Mouse (Mus musculus): ENCODE results near the gene Mxd1. TPM values are rescaled to one million over a fixed set of nuclear protein-coding genes. Genes with fewer than 3 reads are reported as not detected.

The Mxd1 gene
- polyA plus RNA-seq, 1 experiment from 2014 or later, result 30.4 TPM

DNA sequence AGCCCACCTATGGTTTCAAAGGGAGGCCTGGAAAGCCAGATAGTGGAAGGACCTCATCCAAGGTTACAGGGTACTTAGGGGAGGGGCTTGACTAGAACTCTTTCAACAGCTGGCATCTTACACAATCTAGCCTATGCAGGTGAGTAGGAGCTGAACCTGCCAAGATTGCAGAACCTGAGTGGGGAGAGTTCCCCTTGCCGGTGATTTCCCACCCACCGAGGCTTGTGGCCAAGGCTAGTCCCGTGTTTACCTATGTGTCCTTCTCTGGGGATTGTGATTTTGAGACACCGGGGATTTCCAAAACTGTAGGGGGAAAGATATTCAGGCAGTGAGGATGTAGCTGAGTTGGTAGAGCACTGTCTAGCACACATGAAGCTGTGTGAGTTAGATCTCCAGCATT lies 53.7 kb downstream of the Mxd1 start:
- Histone ChIP-seq H3K27ac (no peak overlapping the region), H3K4me3 (no peak overlapping the region), H3K9me3 (replicated peaks) (no peaks in the 10 kb centered on the region), H3K4me2 (replicated peaks) (no peak overlapping the region), H3K9ac (no peak overlapping the region), H3K36me3 (no peaks in the 10 kb centered on the region), H3K4me1 (no peaks in the 10 kb centered on the region), H3K27me3 (no peaks in the 10 kb centered on the region)
- 88% methylated on average over 4 of the region's 4 CpGs for WGBS
- no peak for ATAC-seq (ENCODE audit: low FRiP score)

DNA sequence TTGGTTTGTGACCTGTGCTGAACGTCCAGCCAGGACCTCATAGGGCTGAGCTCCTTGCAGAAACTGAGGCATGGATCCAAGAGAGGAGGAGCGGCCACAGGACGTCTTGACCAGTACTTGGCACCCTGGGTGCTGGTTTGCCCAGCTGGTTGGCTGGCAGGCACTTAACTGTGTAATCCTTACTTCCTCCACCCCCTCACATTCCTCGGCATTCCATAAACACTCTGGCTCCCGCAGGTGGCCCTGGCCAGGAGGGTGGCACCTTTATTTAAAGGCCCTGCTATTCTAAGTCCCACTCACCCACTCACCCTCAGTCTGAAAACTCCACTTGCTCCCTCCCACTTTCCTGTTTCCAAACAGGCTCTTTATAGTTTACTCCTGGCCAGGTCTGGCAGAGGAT lies 58.2 kb downstream of the Mxd1 start:
- Histone ChIP-seq H3K9me3 (replicated peaks) (no peaks in the 10 kb centered on the region), H3K4me1 (no peaks in the 10 kb centered on the region), H3K36me3 (no peaks in the 10 kb centered on the region), H3K9ac (no peak overlapping the region), H3K4me3 (no peak overlapping the region), H3K4me2 (replicated peaks) (no peak overlapping the region), H3K27me3 (no peaks in the 10 kb centered on the region), H3K27ac (no peak overlapping the region)
- ATAC-seq (ENCODE audit: low FRiP score), result no peak
- 52% methylated on average over 5 of the region's 5 CpGs for WGBS

DNA sequence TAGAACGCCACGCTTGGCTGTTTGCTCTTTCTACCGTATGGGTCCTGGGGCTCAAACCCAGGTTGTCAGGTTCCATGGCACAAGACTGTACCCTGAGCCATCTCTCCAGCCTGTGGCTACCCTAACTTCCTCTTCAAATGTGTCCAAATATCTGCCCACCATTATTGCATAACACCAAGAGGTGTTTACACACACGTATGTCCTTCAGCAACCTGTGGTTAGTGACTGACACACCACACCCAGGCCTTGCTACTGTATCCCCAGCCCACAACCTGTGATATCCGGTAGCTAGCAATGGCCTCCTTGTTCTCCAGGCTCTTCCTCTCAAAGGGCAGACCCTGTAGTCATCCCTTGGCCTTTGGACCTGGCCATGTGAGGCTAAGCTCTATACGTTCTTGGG lies 59.7 kb downstream of the Mxd1 start:
- H3K27me3 ChIP-seq, result no peaks in the 10 kb centered on the region

DNA sequence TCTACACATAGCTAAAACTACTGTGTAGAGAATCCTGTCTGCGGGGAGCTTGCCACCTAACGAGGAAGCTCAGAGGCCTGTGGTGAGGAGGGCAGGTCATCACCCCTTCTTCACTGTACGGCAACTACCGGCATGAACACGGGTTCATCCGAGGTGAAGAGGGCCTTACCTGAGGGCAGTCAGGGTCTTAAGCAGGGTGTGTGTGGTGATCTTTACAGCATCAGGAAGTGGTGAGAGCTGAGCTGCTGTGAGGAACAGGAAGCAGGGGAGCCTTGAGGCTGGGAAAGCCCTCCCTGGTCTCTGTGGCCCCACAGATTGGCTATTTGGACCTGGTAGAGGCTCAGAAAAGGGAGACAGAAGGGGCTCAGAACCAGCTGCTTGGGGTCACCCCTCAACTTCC lies 61.5 kb downstream of the Mxd1 start:
- no peak overlapping the region for H3K27ac ChIP-seq
- H3K4me1 ChIP-seq, result no peaks in the 10 kb centered on the region
- H3K4me3 ChIP-seq, result no peak overlapping the region
- WGBS, result 84% methylated on average over 6 of the region's 6 CpGs
- no peak for ATAC-seq (ENCODE audit: low FRiP score)
- no peak overlapping the region for H3K9ac ChIP-seq
- no peaks in the 10 kb centered on the region for H3K27me3 ChIP-seq
- H3K36me3 ChIP-seq, result no peaks in the 10 kb centered on the region
- H3K9me3 ChIP-seq (replicated peaks), result no peaks in the 10 kb centered on the region
- no peak overlapping the region for H3K4me2 ChIP-seq (replicated peaks)

More for the DNA sequence above, 59.7 kb downstream of the Mxd1 start:
- no peaks in the 10 kb centered on the region for H3K9me3 ChIP-seq (replicated peaks)
- no peak overlapping the region for H3K27ac ChIP-seq
- no peak overlapping the region for H3K4me3 ChIP-seq
- no peak overlapping the region for H3K4me2 ChIP-seq (replicated peaks)
- no peaks in the 10 kb centered on the region for H3K4me1 ChIP-seq
- H3K9ac ChIP-seq, result no peak overlapping the region
- 92% methylated on average over 6 of the region's 6 CpGs for WGBS
- no peak for ATAC-seq (ENCODE audit: low FRiP score)
- H3K36me3 ChIP-seq, result no peaks in the 10 kb centered on the region

DNA sequence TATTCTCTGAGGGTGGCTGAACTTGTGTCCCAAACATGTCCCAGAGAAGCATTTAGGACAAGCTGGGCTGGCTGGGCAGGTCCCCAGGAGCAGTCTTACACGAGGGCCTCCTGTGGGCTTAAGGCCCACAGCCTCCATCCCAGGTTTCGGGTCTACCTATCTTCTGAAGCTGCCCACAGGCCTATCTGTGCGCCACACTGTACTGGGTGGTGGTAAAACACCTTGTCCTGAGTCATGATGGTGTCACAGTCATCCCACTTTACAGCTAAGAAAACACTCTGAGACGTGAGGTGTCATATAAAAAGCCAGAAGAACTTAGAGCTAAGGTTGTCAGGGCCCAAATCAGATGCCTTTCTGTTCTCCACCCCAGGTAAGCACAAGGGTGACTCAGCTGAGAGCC lies 62.7 kb downstream of the Mxd1 start:
- H3K27me3 ChIP-seq, result no peaks in the 10 kb centered on the region
- no peak overlapping the region for H3K9ac ChIP-seq
- H3K36me3 ChIP-seq, result no peaks in the 10 kb centered on the region
- WGBS, result 82% methylated on average over 4 of the region's 4 CpGs
- H3K4me3 ChIP-seq, result no peak overlapping the region
- no peak overlapping the region for H3K27ac ChIP-seq
- H3K4me2 ChIP-seq (replicated peaks), result no peak overlapping the region
- no peak for ATAC-seq (ENCODE audit: low FRiP score)
- H3K9me3 ChIP-seq (replicated peaks), result no peaks in the 10 kb centered on the region
- H3K4me1 ChIP-seq, result no peaks in the 10 kb centered on the region

DNA sequence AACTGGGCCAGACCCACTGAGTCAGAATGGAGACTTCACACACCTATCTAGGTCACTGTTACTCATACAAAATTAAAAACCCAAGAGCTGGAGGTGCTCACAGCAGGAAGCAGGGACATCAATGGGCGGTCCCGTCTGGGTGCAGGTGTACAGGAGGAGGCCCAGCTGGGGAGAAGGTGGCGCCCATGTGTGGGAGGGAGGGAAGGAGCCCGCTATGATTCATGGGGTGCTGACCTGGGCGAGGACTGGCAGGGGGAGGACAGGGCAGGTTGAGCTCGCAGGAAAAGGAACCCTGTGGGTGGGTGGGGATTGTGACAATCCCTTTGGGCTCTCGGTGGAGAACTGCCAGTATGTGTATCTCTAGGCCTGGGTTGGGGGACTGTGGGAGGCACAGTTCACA lies 63.7 kb downstream of the Mxd1 start:
- no peaks in the 10 kb centered on the region for H3K27me3 ChIP-seq
- no peaks in the 10 kb centered on the region for H3K9me3 ChIP-seq (replicated peaks)
- no peak for ATAC-seq (ENCODE audit: low FRiP score)
- no peak overlapping the region for H3K27ac ChIP-seq
- H3K4me1 ChIP-seq, result no peaks in the 10 kb centered on the region
- no peak overlapping the region for H3K4me3 ChIP-seq
- no peak overlapping the region for H3K9ac ChIP-seq
- no peak overlapping the region for H3K4me2 ChIP-seq (replicated peaks)
- no peaks in the 10 kb centered on the region for H3K36me3 ChIP-seq
- WGBS, result 71% methylated on average over 7 of the region's 7 CpGs

DNA sequence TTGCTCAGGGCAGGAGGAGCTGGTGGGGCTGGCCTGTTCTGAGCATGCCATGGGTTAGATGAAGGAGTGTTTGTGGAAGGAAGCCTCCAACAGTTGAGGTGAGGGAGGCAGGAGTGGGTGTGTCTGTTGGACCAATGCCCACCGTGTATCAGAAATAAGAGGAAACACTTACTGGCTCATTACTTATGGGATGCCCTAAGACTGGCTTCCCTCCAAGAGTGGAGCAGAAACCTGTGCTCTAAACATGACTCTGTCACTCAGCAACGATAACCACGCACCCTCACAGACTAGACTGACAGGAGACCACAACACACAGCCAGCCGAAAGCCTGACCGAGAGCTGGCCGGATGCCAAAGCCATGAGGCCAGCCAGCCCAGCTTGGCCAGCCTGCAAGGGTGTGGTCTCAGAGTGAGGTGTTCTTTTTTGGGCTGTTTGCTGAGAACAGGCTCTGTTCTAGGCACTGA lies 69.0 kb downstream of the Mxd1 start:
- H3K27me3 ChIP-seq, result no peaks in the 10 kb centered on the region; the same call in 1 of the 2 replicates
- H3K4me2 ChIP-seq (replicated peaks), result no peak overlapping the region
- H3K4me3 ChIP-seq, result no peak overlapping the region
- H3K36me3 ChIP-seq, result no peaks in the 10 kb centered on the region
- H3K9ac ChIP-seq, result no peak overlapping the region
- H3K9me3 ChIP-seq (replicated peaks), result no peaks in the 10 kb centered on the region
- H3K4me1 ChIP-seq, result no peaks in the 10 kb centered on the region; the same call in 1 of the 2 replicates
- 80% methylated on average over 6 of the region's 6 CpGs for WGBS
- no peak overlapping the region for H3K27ac ChIP-seq
- no peak for ATAC-seq (ENCODE audit: low FRiP score)

DNA sequence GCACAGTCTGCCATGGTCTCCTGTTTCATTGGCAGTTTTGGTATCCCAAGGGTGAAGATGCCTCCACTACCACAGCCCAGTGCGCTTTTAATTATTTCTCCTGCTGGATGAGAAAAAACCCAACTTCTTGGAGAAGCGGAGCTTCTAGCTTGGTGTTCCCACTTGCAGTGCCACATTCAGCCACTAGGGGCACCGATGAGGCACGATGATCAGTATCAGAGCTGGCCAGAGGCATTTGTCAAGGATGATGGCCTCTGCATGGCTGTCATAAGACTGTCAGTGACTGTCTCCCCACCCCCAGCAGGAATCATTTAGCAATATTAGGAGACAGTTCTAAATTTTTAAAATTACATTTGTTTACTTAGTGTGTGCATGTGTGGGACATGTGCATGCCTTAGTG lies 69.8 kb downstream of the Mxd1 start:
- H3K27me3 ChIP-seq, result no peaks in the 10 kb centered on the region; the same call in 1 of the 2 replicates
- WGBS, result 16% methylated on average over 4 of the region's 4 CpGs
- ATAC-seq (ENCODE audit: low FRiP score), result peak; percentile 46; the same call in 1 of the 2 replicates

DNA sequence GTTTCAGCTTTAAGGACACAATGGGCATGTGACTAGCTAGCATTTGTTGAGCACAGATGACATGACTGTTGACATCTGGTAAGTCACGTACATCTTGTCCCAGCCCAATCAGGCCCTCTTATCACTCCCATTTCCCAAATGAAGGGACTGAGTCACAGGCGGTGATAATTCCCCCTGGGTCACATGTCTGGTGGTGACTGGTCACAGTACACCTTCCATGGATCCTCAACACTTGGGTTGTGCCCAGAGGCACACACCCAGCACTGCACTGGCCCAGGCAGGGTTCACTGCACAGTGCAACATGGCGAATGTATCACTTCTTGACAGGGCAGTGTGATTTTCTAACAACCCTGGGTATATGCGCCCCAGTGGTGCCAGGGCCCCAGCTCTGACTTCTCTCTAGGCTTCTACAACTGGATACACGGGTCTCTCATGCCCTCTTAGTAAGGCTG lies 70.2 kb downstream of the Mxd1 start:
- Histone ChIP-seq H3K4me2 (replicated peaks) (no peak overlapping the region), H3K4me1 (no peaks in the 10 kb centered on the region; the same call in 1 of the 2 replicates), H3K27me3 (no peaks in the 10 kb centered on the region; the same call in 1 of the 2 replicates), H3K27ac (no peak overlapping the region), H3K4me3 (no peak overlapping the region), H3K9ac (no peak overlapping the region), H3K9me3 (replicated peaks) (no peaks in the 10 kb centered on the region), H3K36me3 (no peaks in the 10 kb centered on the region)
- WGBS, result 69% methylated on average over 5 of the region's 5 CpGs
- ATAC-seq (ENCODE audit: low FRiP score), result no peak; the same call in 1 of the 2 replicates

More for the DNA sequence above, 69.8 kb downstream of the Mxd1 start:
- Histone ChIP-seq H3K9me3 (replicated peaks) (no peaks in the 10 kb centered on the region), H3K4me1 (no peaks in the 10 kb centered on the region; the same call in 1 of the 2 replicates), H3K27ac (no peak overlapping the region), H3K4me2 (replicated peaks) (no peak overlapping the region), H3K9ac (no peak overlapping the region), H3K36me3 (no peaks in the 10 kb centered on the region), H3K4me3 (no peak overlapping the region)

Other genes with a start within 250 kb of the Mxd1 start
- gene Gm44790, start 242.5 kb downstream of the Mxd1 start, polyA plus RNA-seq (2016; fragmentation: Nextera tagmentation; extraction: Ambion mirVana), result not detected in 2 replicates
- 28.1 and 29.7 TPM in 2 replicates for gene C87436, start 230.8 kb downstream of the Mxd1 start, polyA plus RNA-seq (2016; fragmentation: Nextera tagmentation; extraction: Ambion mirVana)
- gene Pcbp1, start 142.8 kb downstream of the Mxd1 start, polyA plus RNA-seq (2016; fragmentation: Nextera tagmentation; extraction: Ambion mirVana), result 557 and 561 TPM in 2 replicates
- 0.39 and 0.67 TPM in 2 replicates for gene Asprv1, start 41.0 kb downstream of the Mxd1 start, polyA plus RNA-seq (2016; fragmentation: Nextera tagmentation; extraction: Ambion mirVana)
- gene Snrnp27, start 15.4 kb upstream of the Mxd1 start, polyA plus RNA-seq (2016; fragmentation: Nextera tagmentation; extraction: Ambion mirVana), result 115 and 125 TPM in 2 replicates
- gene Gmcl1, start 64.2 kb upstream of the Mxd1 start, polyA plus RNA-seq (2016; fragmentation: Nextera tagmentation; extraction: Ambion mirVana), result 63.9 and 64.4 TPM in 2 replicates
- 9.9 and 11.3 TPM in 2 replicates for gene Anxa4, start 124.4 kb upstream of the Mxd1 start, polyA plus RNA-seq (2016; fragmentation: Nextera tagmentation; extraction: Ambion mirVana)
- gene Aak1, start 180.4 kb upstream of the Mxd1 start, polyA plus RNA-seq (2016; fragmentation: Nextera tagmentation; extraction: Ambion mirVana), result 37.0 and 47.6 TPM in 2 replicates

Measured in hindbrain, embryonic 12.5 days (tissue).